Mouse (Mus musculus): ENCODE measurements around the gene Acap2.

DNA sequence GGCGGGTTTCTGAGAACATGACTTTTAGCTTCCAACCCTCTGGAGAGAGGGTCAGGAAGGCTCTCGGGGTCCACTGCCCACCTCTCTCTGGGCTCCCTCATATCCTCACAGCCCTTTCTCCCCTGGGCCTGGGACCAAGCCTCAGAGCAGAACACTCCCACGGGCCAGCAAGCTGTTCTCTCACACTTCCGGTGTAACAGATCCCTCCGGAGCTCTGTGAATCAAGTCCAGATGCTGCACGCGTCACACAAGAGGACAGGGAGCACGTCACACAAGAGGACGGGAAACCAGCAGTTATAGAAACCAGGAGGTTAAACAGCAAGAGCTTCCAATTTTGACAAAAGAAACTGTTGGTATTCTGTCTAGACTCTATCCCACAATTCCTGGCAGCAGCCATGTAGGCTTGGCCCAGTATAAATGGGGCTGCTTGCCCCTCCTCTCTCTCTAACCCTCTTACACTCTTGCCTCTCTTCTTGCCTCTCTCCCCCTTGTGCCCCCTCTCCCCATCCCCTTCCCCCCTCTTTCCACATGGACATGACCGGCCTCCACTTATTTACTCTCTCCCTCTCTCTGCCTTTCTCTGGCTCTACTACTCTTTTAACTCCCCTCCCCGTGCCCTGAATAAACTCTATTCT, 139.7 kb downstream of the Acap2 start:
- TF ChIP-seq CTCF (IDR thresholded peaks at IDR 0.05; ENCODE audit: low read depth, low read length) (no peak), POLR2A (IDR thresholded peaks at IDR 0.05; ENCODE audit: insufficient read depth, low read length) (no peak)
